Mouse (Mus musculus): ENCODE results near the gene Ptpn11.

The Ptpn11 gene

GRCm38 (mm10) chr5:121190836-121191583 lies at the start of gene Ptpn11:
Gene Ptpn11, minus strand, starts transcription at chr5:121191397.
- TF ChIP-seq GATA4 (IDR thresholded peaks at IDR 0.05; ENCODE audit: insufficient replicate concordance, low read length) = peak; percentile 77; the same call in 1 of the 2 replicates

DNA sequence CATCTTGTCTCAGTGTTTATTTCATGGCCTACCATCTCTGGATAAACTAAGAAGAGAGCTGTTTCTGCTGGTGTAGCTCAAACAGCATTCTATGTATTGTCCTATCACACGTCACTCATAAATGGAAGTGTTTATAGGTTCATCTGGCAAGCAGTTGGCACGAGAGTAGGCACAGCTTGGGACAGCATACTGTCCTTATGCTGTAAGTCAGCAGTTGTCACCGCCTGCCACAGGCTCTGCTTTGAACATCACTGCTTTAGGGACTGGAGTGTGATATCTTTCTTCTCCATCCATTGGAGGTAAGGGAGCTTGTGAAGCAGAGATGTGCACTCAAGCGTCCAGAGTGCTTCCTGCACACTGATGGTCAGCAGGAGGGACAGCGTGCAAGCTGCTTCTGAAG lies 48.6 kb upstream of the Ptpn11 start:
- TF ChIP-seq GATA4 (IDR thresholded peaks at IDR 0.05; ENCODE audit: insufficient replicate concordance, low read length) = no peak

DNA sequence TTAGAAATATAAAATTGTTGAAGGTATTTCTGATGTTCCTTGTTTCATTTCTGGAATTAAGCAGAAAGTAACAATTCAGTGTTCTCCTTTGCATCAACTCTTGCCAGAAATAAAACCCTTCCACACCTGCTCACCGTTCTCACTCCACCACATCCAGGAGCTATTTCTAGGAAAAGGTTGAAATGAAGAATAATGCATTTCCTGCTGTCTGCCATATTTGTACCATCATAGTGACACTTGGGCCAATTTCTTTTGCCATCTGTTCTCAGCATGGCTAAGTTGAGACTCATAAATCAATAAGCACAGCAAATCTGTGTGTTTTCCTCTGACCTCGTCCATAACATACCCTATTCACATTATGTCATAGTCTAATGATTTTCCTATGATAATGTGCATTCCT lies 47.0 kb upstream of the Ptpn11 start:
- TF ChIP-seq GATA4 (IDR thresholded peaks at IDR 0.05; ENCODE audit: insufficient replicate concordance, low read length) = no peak

GRCm38 (mm10) chr5:121236171-121236570 lies 45.0 kb upstream of the Ptpn11 start:
- no peak for TF ChIP-seq GATA4 (IDR thresholded peaks at IDR 0.05; ENCODE audit: insufficient replicate concordance, low read length)

DNA sequence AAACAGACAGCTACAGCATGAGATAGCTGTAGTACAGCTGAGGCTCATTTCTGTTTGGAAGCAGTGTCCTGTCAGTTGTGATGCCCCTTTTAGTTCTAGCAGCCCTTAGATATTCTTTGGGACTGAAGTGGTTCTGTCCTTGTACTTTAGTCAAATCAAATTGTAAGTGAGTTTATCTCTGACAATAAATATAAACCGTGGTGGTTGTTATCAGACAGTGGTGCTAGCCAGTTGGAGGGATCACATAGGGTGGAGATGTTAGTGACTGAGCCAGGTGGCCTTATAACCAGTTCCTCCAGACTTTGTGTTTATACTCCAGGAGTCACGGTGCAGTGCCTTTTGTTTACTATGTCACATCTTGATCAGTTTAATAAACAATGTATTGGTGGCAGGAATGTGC lies 42.5 kb upstream of the Ptpn11 start:
- TF ChIP-seq GATA4 (IDR thresholded peaks at IDR 0.05; ENCODE audit: insufficient replicate concordance, low read length) = no peak

GRCm38 (mm10) chr5:121232789-121233188 lies 41.6 kb upstream of the Ptpn11 start:
- no peak for TF ChIP-seq GATA4 (IDR thresholded peaks at IDR 0.05; ENCODE audit: insufficient replicate concordance, low read length)

GRCm38 (mm10) chr5:121230811-121231210 lies 39.6 kb upstream of the Ptpn11 start:
- TF ChIP-seq GATA4 (IDR thresholded peaks at IDR 0.05; ENCODE audit: insufficient replicate concordance, low read length) = no peak

- no peak for TF ChIP-seq GATA4 (IDR thresholded peaks at IDR 0.05; ENCODE audit: insufficient replicate concordance, low read length)
These were observed 38.0 kb upstream of the Ptpn11 start for GRCm38 (mm10) chr5:121229182-121229581.

DNA sequence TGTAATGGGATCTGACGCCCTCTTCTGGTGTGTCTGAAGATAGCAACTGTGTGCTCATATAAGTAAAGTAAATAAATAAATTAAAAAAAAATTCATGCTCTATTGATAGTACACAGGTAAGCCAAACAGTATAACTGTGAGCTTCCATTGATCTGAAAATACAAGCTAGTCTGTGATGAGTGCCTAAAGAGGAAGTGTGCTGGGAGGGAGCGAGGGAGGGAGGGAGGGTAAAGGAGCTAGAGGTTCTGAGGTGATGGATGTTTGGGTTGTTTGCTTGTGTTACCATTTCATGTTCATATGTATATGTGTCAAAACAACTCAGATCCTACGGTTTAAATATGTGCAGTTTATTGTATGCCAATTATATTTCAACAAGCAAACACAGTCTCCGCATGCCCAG lies 35.6 kb upstream of the Ptpn11 start:
- TF ChIP-seq GATA4 (IDR thresholded peaks at IDR 0.05; ENCODE audit: insufficient replicate concordance, low read length) = no peak

DNA sequence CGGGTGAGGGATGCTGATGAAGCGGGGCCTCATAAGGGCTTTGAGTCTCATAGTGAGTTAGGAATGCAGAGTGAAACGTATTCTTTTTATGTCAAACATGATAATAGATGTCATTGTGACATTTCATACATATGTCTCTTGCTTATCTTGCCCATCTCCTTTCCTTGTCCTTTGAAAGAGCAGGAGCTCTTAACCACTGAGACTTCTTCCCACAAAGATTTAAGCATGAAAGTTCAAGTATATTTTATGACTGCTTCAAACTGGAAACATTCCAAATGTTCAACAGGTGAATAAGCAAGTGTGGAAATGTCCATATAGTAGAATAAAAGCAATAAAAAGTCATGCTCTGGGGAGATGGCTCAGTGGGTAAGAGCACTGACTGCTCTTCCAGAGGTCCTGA lies 35.2 kb upstream of the Ptpn11 start:
- TF ChIP-seq GATA4 (IDR thresholded peaks at IDR 0.05; ENCODE audit: insufficient replicate concordance, low read length) = no peak

- TF ChIP-seq GATA4 (IDR thresholded peaks at IDR 0.05; ENCODE audit: insufficient replicate concordance, low read length) = no peak
These were observed 34.7 kb upstream of the Ptpn11 start for GRCm38 (mm10) chr5:121225854-121226253.

DNA sequence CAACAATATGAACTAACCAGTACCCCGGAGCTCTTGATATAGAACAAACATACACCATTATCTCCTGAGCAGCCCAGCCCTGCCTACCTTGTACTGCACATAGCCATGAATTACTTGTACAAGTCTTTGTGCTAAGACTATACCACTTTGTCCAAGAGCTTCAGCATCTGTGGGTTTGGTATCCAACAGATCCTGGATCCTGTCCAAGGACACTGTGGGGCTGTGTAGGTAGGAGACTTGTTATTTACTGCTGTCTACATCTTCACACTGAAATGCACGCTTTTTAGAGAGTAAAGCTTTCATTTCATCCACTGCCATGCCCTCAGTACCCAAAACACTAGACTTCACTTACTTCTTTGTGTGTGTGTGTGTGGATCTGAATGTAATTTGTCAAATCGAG lies 33.7 kb upstream of the Ptpn11 start:
- no peak for TF ChIP-seq GATA4 (IDR thresholded peaks at IDR 0.05; ENCODE audit: insufficient replicate concordance, low read length)

DNA sequence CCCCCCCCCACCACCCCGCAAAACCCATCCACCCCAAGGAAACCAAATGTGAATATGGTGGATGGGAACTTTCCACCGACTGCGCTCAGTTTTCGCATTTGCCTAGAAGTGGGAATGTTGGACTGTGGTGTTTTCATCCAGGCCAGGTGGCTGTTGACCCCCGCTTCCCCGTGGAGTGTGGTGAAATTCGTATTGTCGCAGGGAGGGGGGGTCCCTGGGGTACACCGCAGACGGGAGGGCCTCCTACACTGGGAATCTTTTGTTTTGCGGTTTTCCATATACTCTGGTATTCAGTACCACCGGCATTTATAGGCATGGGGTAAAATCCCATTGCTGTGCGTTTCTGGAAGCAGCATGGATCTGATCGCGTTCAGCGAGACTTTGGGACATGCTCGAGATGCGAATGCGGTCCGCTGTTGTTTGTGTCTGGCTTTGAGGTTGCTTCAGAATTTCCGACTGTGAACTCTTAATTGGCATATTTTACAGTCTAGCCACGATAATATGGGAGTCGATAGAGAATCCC lies 30.2 kb upstream of the Ptpn11 start:
- TF ChIP-seq GATA4 (IDR thresholded peaks at IDR 0.05; ENCODE audit: insufficient replicate concordance, low read length) = no peak

GRCm38 (mm10) chr5:121220732-121221301 lies 29.6 kb upstream of the Ptpn11 start:
- no peak for TF ChIP-seq GATA4 (IDR thresholded peaks at IDR 0.05; ENCODE audit: insufficient replicate concordance, low read length)

DNA sequence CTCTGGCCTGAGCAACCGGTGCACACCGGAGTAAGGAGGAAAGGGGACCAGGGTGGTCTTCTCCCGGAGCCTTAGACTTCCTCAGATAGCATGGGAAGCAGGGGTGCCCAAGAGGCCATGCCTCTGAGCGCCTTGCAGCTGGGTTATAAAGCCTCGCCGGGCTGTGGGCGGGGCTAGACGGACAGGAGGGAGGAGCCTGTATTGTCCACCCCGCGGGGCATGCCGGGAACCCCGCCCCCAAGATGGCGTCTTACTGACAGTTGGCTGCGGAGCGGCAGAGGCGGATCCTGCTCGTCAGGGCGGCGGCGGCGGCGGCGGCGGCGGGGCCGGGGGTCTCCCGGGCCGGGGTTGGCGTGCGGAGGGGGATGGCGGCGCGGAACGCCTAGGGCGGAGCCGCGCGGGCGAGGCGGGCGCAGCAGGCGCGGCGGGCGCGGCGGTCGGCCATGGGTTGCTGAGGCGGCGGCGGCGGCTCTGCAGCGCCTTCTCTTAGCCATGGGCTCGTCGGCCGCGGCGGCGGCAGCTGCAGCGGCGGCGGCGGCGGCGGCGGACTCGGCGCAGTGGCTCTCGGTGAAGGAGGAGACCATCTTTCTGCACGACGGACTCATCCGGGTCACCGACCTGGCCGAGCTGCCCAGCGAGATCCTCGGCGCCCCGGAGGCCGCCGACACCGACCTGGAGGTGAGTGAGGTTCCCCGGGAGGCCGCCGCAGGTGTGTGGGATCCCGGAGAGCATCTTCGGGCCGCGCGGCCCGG lies 29.0 kb upstream of the Ptpn11 start, which contains the start of gene Hectd4:
Hectd4 (plus strand) TSS at position 240 of the 752 bp plus-strand sequence.
- TF ChIP-seq GATA4 (IDR thresholded peaks at IDR 0.05; ENCODE audit: insufficient replicate concordance, low read length) = no peak

- no peak for TF ChIP-seq GATA4 (IDR thresholded peaks at IDR 0.05; ENCODE audit: insufficient replicate concordance, low read length)
These were observed 28.0 kb upstream of the Ptpn11 start for GRCm38 (mm10) chr5:121219190-121219589.
